In the genomic region with DNA sequence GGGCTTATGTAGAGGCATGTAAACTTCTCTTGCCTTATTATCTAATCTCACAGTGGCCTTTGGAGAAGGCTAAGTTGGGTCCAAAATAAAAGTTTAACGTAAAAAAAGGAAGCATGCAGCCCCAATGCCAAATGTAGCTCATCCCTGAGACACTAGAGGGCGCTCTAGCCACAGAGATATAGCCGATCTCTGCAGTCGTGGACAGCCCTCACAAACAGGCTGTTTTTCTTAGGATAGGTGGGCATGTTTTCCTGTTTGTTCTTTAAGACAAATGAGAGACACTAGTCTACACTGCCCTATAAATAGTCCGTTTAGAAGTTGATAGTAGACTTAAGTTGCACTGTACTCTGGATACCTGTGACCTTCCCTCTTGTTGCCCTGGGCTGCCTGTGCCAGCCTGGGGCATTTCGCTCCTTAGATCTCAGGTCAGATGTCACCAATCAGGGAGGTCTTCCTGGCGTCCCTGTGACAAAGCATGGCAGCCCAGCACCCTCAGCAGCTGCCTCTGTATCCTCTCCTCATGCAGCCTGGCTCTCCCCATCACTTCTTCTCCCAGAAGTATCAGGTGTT, we compare ENCODE assay signal across 8 mouse cellular contexts. TPM values are rescaled to one million over a fixed set of nuclear protein-coding genes. Genes with fewer than 3 reads are reported as not detected.
DNase-seq lines count a peak whose midpoint lies in the region; ATAC-seq and TF ChIP-seq lines count a peak whose summit lies in the region.

No protein-coding gene starts in this region.

- no peak overlapping the region for H3K9ac ChIP-seq in ES-Bruce4 (ENCODE audit: low read depth, poor library complexity, severe bottlenecking)
- H3K9ac ChIP-seq in lung, embryonic 16.5 days (ENCODE audit: low read length) = no peak overlapping the region

- H3K9me3 ChIP-seq in ES-Bruce4 (replicated peaks; ENCODE audit: control insufficient read depth, insufficient read depth, low read length, poor library complexity, severe bottlenecking) = no peaks in the 10 kb centered on the region
- no peaks in the 10 kb centered on the region for H3K9me3 ChIP-seq in embryonic facial prominence, embryonic 10.5 days
- H3K9me3 ChIP-seq in lung, embryonic 16.5 days (ENCODE audit: control insufficient read depth, low read length) = peaks cover 4% of the 10 kb centered on the region; the same call in 1 of the 2 replicates

- no peak for TF ChIP-seq POLR2A in ES-Bruce4 (IDR thresholded peaks at IDR 0.05; ENCODE audit: insufficient read depth, low read length)

- intact Hi-C loops in heart, postnatal 36 days (cut with DNase I) = loop anchor here (10.0 kb wide), 1 partner anchor 684 kb away; no protein-coding TSS in a partner anchor

- WGBS in embryonic facial prominence, embryonic 10.5 days = 16% methylated on average over 7 of the region's 7 CpGs
- 14% methylated on average over 7 of the region's 7 CpGs for WGBS in lung, embryonic 16.5 days

- H3K27ac ChIP-seq in ES-Bruce4 (ENCODE audit: insufficient read depth, low read length) = no peak overlapping the region
- no peak overlapping the region for H3K27ac ChIP-seq in embryonic facial prominence, embryonic 10.5 days (replicated peaks)
- no peak overlapping the region for H3K27ac ChIP-seq in lung, embryonic 16.5 days (ENCODE audit: low read length)

- no peak for TF ChIP-seq EP300 in ES-Bruce4 (IDR thresholded peaks at IDR 0.05; ENCODE audit: insufficient read depth, low read depth, low read length)

- no peak overlapping the region for H3K4me2 ChIP-seq in lung, embryonic 16.5 days (ENCODE audit: low read depth, low read length)

- H3K4me1 ChIP-seq in ES-Bruce4 (ENCODE audit: control insufficient read depth, insufficient read depth, low read length) = no peaks in the 10 kb centered on the region
- peaks cover 3% of the 10 kb centered on the region for H3K4me1 ChIP-seq in embryonic facial prominence, embryonic 10.5 days
- H3K4me1 ChIP-seq in lung, embryonic 16.5 days (replicated peaks; ENCODE audit: control insufficient read depth, insufficient read depth, low read length) = no peaks in the 10 kb centered on the region

- H3K27me3 ChIP-seq in ES-Bruce4 (ENCODE audit: control insufficient read depth, insufficient read depth, low read length, poor library complexity, severe bottlenecking) = no peaks in the 10 kb centered on the region
- H3K27me3 ChIP-seq in embryonic facial prominence, embryonic 10.5 days (replicated peaks; ENCODE audit: low read depth, poor library complexity, severe bottlenecking) = no peaks in the 10 kb centered on the region
- H3K27me3 ChIP-seq in lung, embryonic 16.5 days (ENCODE audit: control insufficient read depth, insufficient read depth, low read depth, low read length) = no peaks in the 10 kb centered on the region

- peak; percentile 92 for TF ChIP-seq CTCF in ES-Bruce4 (IDR thresholded peaks at IDR 0.05; ENCODE audit: low read depth, low read length)

- H3K36me3 ChIP-seq in ES-Bruce4 (ENCODE audit: control insufficient read depth, insufficient read depth, low read length, poor library complexity, severe bottlenecking) = no peaks in the 10 kb centered on the region
- no peaks in the 10 kb centered on the region for H3K36me3 ChIP-seq in embryonic facial prominence, embryonic 10.5 days (replicated peaks)
- no peaks in the 10 kb centered on the region for H3K36me3 ChIP-seq in lung, embryonic 16.5 days (ENCODE audit: control insufficient read depth, insufficient read depth, low read length)

- H3K4me3 ChIP-seq in ES-Bruce4 (ENCODE audit: low read depth, low read length) = no peak overlapping the region
- H3K4me3 ChIP-seq in embryonic facial prominence, embryonic 10.5 days = no peak overlapping the region
- no peak overlapping the region for H3K4me3 ChIP-seq in lung, embryonic 16.5 days (ENCODE audit: low read length)

- DNase-seq in adrenal gland, postnatal 14 days = peak; percentile 82
- DNase-seq in embryonic facial prominence, embryonic 10.5 days (ENCODE audit: low spot score) = peak; percentile 74
- peak; percentile 52 to 66 for DNase-seq in heart, postnatal 36 days
- DNase-seq in kidney, postnatal 4 days = peak; percentile 80 to 81
- peak; percentile 49 for DNase-seq in ovary, postnatal 36 days (ENCODE audit: low spot score)
- peak; percentile 67 for DNase-seq in thymus, postnatal 25 days

- 0 out of 2 replicates have a peak, but pooled peaks have one; percentile 31 for ATAC-seq in lung, embryonic 16.5 days (ENCODE audit: low read depth)

RNA-seq across cellular contexts. Expression of a gene that starts 9.5 kb away (rescaled TPM):
- polyA plus RNA-seq in ES-Bruce4 (2011; ENCODE audit: insufficient read depth, insufficient read length, low read depth, missing spikeins) = 36.7 and 37.5 TPM in 2 replicates
- 104 and 111 TPM in 2 replicates for total RNA-seq in adrenal gland, postnatal 14 days (2021)
- polyA plus RNA-seq in embryonic facial prominence, embryonic 10.5 days (2016; fragmentation: Nextera tagmentation; extraction: Ambion mirVana) = 21.8 and 23.1 TPM in 2 replicates
- total RNA-seq in heart, postnatal 36 days (2021) = 100 to 1,000 TPM; 113 to 122 TPM
- polyA plus RNA-seq in lung, embryonic 16.5 days (2015; fragmentation: Nextera tagmentation; extraction: Ambion mirVana) = 22.3 and 22.4 TPM in 2 replicates
